Comparison of ENCODE assay signal across 8 mouse cellular contexts in the genomic region with DNA sequence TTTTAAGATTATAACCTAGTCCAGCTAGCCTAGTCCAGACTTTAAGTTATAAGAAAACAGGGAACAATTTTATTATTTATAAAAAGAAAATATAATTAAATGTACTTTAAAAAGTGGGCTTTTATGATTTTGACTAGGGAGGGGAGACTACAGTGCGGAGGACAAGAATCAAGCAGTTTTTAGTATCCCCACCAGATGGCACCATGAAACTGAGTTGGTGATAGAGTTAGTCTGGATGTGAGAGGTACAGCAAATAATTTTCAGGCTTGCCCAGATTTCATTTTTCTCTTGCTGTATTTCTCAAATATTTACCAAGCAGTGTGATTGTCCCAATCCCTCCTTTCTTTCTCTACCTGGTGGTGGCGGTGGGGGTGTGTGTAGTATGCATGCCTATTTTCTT. TPM values are rescaled to one million over a fixed set of nuclear protein-coding genes. Genes with fewer than 3 reads are reported as not detected.
A peak's percentile ranks its signal among the peaks of the same experiment; 100 is the strongest.
DNase-seq lines count a peak whose midpoint lies in the region; ATAC-seq and TF ChIP-seq lines count a peak whose summit lies in the region.

No protein-coding gene starts in this region.

- peak; percentile 71; the same call in 1 of the 2 replicates for ATAC-seq in embryonic facial prominence, embryonic 13.5 days (ENCODE audit: insufficient number of reproducible peaks, insufficient read depth, low FRiP score, low TSS enrichment, low read depth)
- peak; percentile 86 for ATAC-seq in hindbrain, embryonic 15.5 days (ENCODE audit: low FRiP score, low read depth)

- H3K4me3 ChIP-seq in gastrocnemius, adult 2 months, result no peak overlapping the region
- no peak overlapping the region for H3K4me3 ChIP-seq in ES-E14 (ENCODE audit: insufficient read depth in 1 of 2, low read depth in 1 of 2, low read length in 2 of 2, poor library complexity in 1 of 2, severe bottlenecking in 1 of 2)
- no peak overlapping the region for H3K4me3 ChIP-seq in embryonic facial prominence, embryonic 13.5 days
- H3K4me3 ChIP-seq in hindbrain, embryonic 15.5 days, result no peak overlapping the region

- H3K4me2 ChIP-seq in embryonic facial prominence, embryonic 13.5 days, result no peak overlapping the region
- no peak overlapping the region for H3K4me2 ChIP-seq in hindbrain, embryonic 15.5 days

- no peak overlapping the region for H3K9ac ChIP-seq in ES-E14 (ENCODE audit: insufficient read depth, low read depth, low read length, poor library complexity, severe bottlenecking)
- H3K9ac ChIP-seq in embryonic facial prominence, embryonic 13.5 days, result no peak overlapping the region
- H3K9ac ChIP-seq in hindbrain, embryonic 15.5 days, result no peak overlapping the region

- H3K9me3 ChIP-seq in ES-E14 (ENCODE audit: control insufficient read depth, insufficient read depth, low read depth, low read length), result no peaks in the 10 kb centered on the region
- H3K9me3 ChIP-seq in embryonic facial prominence, embryonic 13.5 days, result no peaks in the 10 kb centered on the region
- H3K9me3 ChIP-seq in hindbrain, embryonic 15.5 days, result no peaks in the 10 kb centered on the region

- no peaks in the 10 kb centered on the region for H3K36me3 ChIP-seq in ES-E14 (ENCODE audit: control insufficient read depth, insufficient read depth, low read length, poor library complexity, severe bottlenecking)
- no peaks in the 10 kb centered on the region for H3K36me3 ChIP-seq in embryonic facial prominence, embryonic 13.5 days
- no peaks in the 10 kb centered on the region for H3K36me3 ChIP-seq in hindbrain, embryonic 15.5 days

- intact Hi-C loops in gastrocnemius, adult 2 months (cut with DNase I), result loop anchor here (5.0 to 10.0 kb wide), 2 partner anchors 204 to 513 kb away; a partner anchor contains a TSS
- intact Hi-C loops in left cerebral cortex, postnatal 36 days (cut with DNase I), result loop anchor here (2.0 to 5.0 kb wide), 3 partner anchors 514 to 1538 kb away; a partner anchor contains a TSS

- in situ Hi-C loops in ES-E14 (cut with MboI; ENCODE audit: low sequenced_read_pairs in 2 of 2, unreplicated experiment in 2 of 2), result no loop called here

- H3K27me3 ChIP-seq in embryonic facial prominence, embryonic 13.5 days, result no peaks in the 10 kb centered on the region
- no peaks in the 10 kb centered on the region for H3K27me3 ChIP-seq in hindbrain, embryonic 15.5 days

- 52% methylated on average over 2 of the region's 2 CpGs for WGBS in embryonic facial prominence, embryonic 13.5 days
- 58% methylated on average over 2 of the region's 2 CpGs for whole genome bisulfite sequencing in hindbrain, embryonic 15.5 days

- peak; percentile 78 for TF ChIP-seq CTCF in gastrocnemius, adult 2 months (IDR thresholded peaks at IDR 0.05)

- DNase-seq in gastrocnemius, adult 2 months, result no peak
- DNase-seq in gastrocnemius, adult 8-10 months (ENCODE audit: low spot score in 2 of 2), result no peak
- DNase-seq in ES-E14 (ENCODE audit: low read depth, low spot score), result no peak
- peak; percentile 11 to 25 for DNase-seq in left cerebral cortex, postnatal 36 days (ENCODE audit: low spot score in 2 of 2)
- DNase-seq in right cerebral cortex, adult 2 months (ENCODE audit: low spot score in 2 of 2), result peak; percentile 63 to 70
- no peak for DNase-seq in B cell, adult 2 months

- no peak overlapping the region for H3K27ac ChIP-seq in gastrocnemius, adult 2 months
- H3K27ac ChIP-seq in ES-E14 (ENCODE audit: insufficient read depth, low read depth, low read length, poor library complexity, severe bottlenecking), result no peak overlapping the region
- no peak overlapping the region for H3K27ac ChIP-seq in embryonic facial prominence, embryonic 13.5 days
- no peak overlapping the region for H3K27ac ChIP-seq in hindbrain, embryonic 15.5 days (replicated peaks)

- no peaks in the 10 kb centered on the region for H3K4me1 ChIP-seq in ES-E14 (ENCODE audit: control insufficient read depth in 2 of 2, insufficient read depth in 2 of 2, low read length in 2 of 2, poor library complexity in 1 of 2)
- H3K4me1 ChIP-seq in embryonic facial prominence, embryonic 13.5 days, result no peaks in the 10 kb centered on the region
- no peaks in the 10 kb centered on the region for H3K4me1 ChIP-seq in hindbrain, embryonic 15.5 days (replicated peaks)

TF ChIP-seq in ES-E14, 5 proteins besides CTCF, POLR2A, EP300 and RAD21:
- TF ChIP-seq MAFK (IDR thresholded peaks at IDR 0.05; ENCODE audit: insufficient read depth, low read depth, low read length), result no peak
- peak; percentile 89 for TF ChIP-seq ZC3H11A (IDR thresholded peaks at IDR 0.05; ENCODE audit: borderline replicate concordance, low read depth, low read length)

RNA-seq across cellular contexts. Expression of a gene that starts 10.3 kb away (rescaled TPM):
- 10 to 100 TPM; 16.1 to 26.2 TPM for total RNA-seq in gastrocnemius, adult 2 months (2021)
- total RNA-seq in gastrocnemius, adult 8-10 months (2022), result 10 to 100 TPM in 2 of 4 experiments, 1 to 10 TPM in 2; 4.6 to 24.6 (median 8.0) TPM
- not detected in 2 replicates for total RNA-seq in ES-E14 (2012; rRNA removed)
- polyA plus RNA-seq in embryonic facial prominence, embryonic 13.5 days (2015; fragmentation: Nextera tagmentation; extraction: Ambion mirVana), result 0.14 TPM in 1 of 2 replicates, not detected in the other
- not detected in 2 replicates for polyA plus RNA-seq in hindbrain, embryonic 15.5 days (2015; fragmentation: Nextera tagmentation; extraction: Ambion mirVana)
- not detected for total RNA-seq in left cerebral cortex, postnatal 36 days (2021)

Comparison
In these comparisons a context has a peak if more than half of its experiments do, and no peak if none do; other contexts are left out.
1. DNase-seq: peak in left cerebral cortex, postnatal 36 days (2 of 2) and right cerebral cortex, adult 2 months (2 of 2); none in gastrocnemius, adult 2 months (single experiment), gastrocnemius, adult 8-10 months (0 of 2), ES-E14 (single experiment) and B cell, adult 2 months (0 of 2).